7 mouse cellular contexts compared by ENCODE assay signal in the genomic region with DNA sequence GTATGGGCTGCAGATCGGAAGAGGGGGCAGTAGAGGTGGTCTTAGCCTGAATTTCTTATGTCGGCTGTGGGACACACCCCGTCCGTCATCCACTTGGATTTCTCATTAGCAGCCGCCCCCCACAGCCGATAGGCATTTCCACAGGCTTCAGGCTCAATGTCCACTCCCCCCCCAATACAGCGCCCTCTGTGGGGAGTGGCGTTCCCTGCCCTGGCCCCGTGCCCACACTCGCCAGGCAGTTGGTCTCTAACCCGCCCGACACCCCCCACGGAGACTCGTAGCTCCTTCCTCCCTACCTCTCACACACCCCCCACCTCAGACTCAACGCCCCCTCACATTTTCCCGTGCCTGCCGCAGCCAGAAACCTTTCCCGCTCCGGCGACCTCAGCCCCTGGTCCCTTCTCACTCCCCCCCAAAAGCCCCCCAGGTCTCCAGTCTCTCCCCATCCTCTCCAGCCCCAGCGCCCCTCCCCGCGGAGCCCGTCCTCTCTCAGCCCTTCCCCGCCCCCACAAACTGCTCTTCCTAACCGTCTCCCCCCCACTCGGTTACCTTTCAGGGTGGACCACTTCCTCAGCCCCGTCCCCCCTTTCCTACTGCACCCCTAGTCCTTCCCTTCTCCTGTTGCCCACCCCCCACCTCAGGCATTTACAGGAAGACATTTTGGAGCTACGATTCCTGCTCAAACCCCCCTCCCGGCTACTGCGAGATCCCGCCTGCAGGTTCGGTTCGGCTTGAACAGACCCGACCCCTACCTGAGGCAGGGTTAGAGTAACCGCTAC. TPM values are rescaled to one million over a fixed set of nuclear protein-coding genes. Genes with fewer than 3 reads are reported as not detected.
DNase-seq lines count a peak whose midpoint lies in the region; ATAC-seq lines count a peak whose summit lies in the region.

No protein-coding gene starts in this region.

- H3K36me3 ChIP-seq in intestine, embryonic 16.5 days (ENCODE audit: control insufficient read depth, insufficient read depth, low read length) = no peaks in the 10 kb centered on the region; the same call in 1 of the 2 replicates
- peaks cover 24% of the 10 kb centered on the region for H3K36me3 ChIP-seq in limb, embryonic 10.5 days
- peaks cover 25% of the 10 kb centered on the region for H3K36me3 ChIP-seq in midbrain, embryonic 10.5 days

- no peak overlapping the region for H3K27ac ChIP-seq in intestine, embryonic 16.5 days (ENCODE audit: low read length)
- H3K27ac ChIP-seq in limb, embryonic 10.5 days = peak overlapping the region; percentile 87
- H3K27ac ChIP-seq in midbrain, embryonic 10.5 days (replicated peaks) = peak overlapping the region; percentile 86

- H3K4me3 ChIP-seq in intestine, embryonic 16.5 days (ENCODE audit: low read length) = peak overlapping the region; percentile 60
- peak overlapping the region; percentile 63 for H3K4me3 ChIP-seq in limb, embryonic 10.5 days
- H3K4me3 ChIP-seq in midbrain, embryonic 10.5 days = peak overlapping the region; percentile 67

- peak overlapping the region; percentile 64 for H3K4me2 ChIP-seq in intestine, embryonic 16.5 days (ENCODE audit: low read depth, low read length)

- H3K9me3 ChIP-seq in intestine, embryonic 16.5 days (ENCODE audit: control insufficient read depth, low read length) = no peaks in the 10 kb centered on the region
- H3K9me3 ChIP-seq in limb, embryonic 10.5 days (replicated peaks) = no peaks in the 10 kb centered on the region
- no peaks in the 10 kb centered on the region for H3K9me3 ChIP-seq in midbrain, embryonic 10.5 days (replicated peaks)

- peak; percentile 44 for DNase-seq in adipocyte (ENCODE audit: low spot score)
- DNase-seq in cerebellum, postnatal 25 days = peak; percentile 54 to 81
- DNase-seq in gastrocnemius, postnatal 25 days = peak; percentile 41
- peak; percentile 38 for DNase-seq in limb, embryonic 10.5 days (ENCODE audit: low spot score)
- DNase-seq in midbrain, embryonic 10.5 days (ENCODE audit: low spot score) = peak; percentile 19
- peak; percentile 10 for DNase-seq in skeletal muscle tissue, adult 2 months (ENCODE audit: low read depth, low spot score)

- no peak; the same call in 1 of the 2 replicates for ATAC-seq in intestine, embryonic 16.5 days

- no peaks in the 10 kb centered on the region; the same call in 1 of the 2 replicates for H3K4me1 ChIP-seq in intestine, embryonic 16.5 days (ENCODE audit: control insufficient read depth, insufficient read depth, low read length)
- peaks cover 18% of the 10 kb centered on the region for H3K4me1 ChIP-seq in limb, embryonic 10.5 days
- peaks cover 19% of the 10 kb centered on the region for H3K4me1 ChIP-seq in midbrain, embryonic 10.5 days

- 19% methylated on average over 34 of the region's 36 CpGs for WGBS in intestine, embryonic 16.5 days
- WGBS in limb, embryonic 10.5 days = 19% methylated on average over 36 of the region's 36 CpGs
- WGBS in midbrain, embryonic 10.5 days = 27% methylated on average over 36 of the region's 36 CpGs

- peak overlapping the region; percentile 76 for H3K9ac ChIP-seq in intestine, embryonic 16.5 days (ENCODE audit: low read depth, low read length)

- H3K27me3 ChIP-seq in intestine, embryonic 16.5 days (replicated peaks; ENCODE audit: control insufficient read depth, insufficient read depth, low read length) = no peaks in the 10 kb centered on the region
- H3K27me3 ChIP-seq in limb, embryonic 10.5 days (ENCODE audit: low read depth, poor library complexity, severe bottlenecking) = peaks cover 91% of the 10 kb centered on the region
- H3K27me3 ChIP-seq in midbrain, embryonic 10.5 days (ENCODE audit: low read depth, poor library complexity, severe bottlenecking) = peaks cover 77% of the 10 kb centered on the region

RNA-seq across cellular contexts. Expression of gene Zmym3, which starts 1.5 kb away (rescaled TPM):
- total RNA-seq in gastrocnemius, postnatal 25 days (2021) = 1 to 10 TPM; 7.8 to 9.7 TPM
- 18.5 and 19.5 TPM in 2 replicates for polyA plus RNA-seq in intestine, embryonic 16.5 days (2015; fragmentation: Nextera tagmentation; extraction: Ambion mirVana)
- polyA plus RNA-seq in limb, embryonic 10.5 days (2016; fragmentation: Nextera tagmentation; extraction: Ambion mirVana) = 23.0 and 30.8 TPM in 2 replicates
- 16.6 and 22.3 TPM in 2 replicates for polyA plus RNA-seq in midbrain, embryonic 10.5 days (2016; fragmentation: Nextera tagmentation; extraction: Ambion mirVana)

RNA-seq across cellular contexts. Expression of gene Nono, which starts 10.0 kb away (rescaled TPM):
- 10 to 100 TPM; 40.4 to 46.1 TPM for total RNA-seq in gastrocnemius, postnatal 25 days (2021)
- polyA plus RNA-seq in intestine, embryonic 16.5 days (2015; fragmentation: Nextera tagmentation; extraction: Ambion mirVana) = 272 and 304 TPM in 2 replicates
- 627 and 644 TPM in 2 replicates for polyA plus RNA-seq in limb, embryonic 10.5 days (2016; fragmentation: Nextera tagmentation; extraction: Ambion mirVana)
- 618 and 658 TPM in 2 replicates for polyA plus RNA-seq in midbrain, embryonic 10.5 days (2016; fragmentation: Nextera tagmentation; extraction: Ambion mirVana)

RNA-seq across cellular contexts. Expression of gene Itgb1bp2, which starts 29.8 kb away (rescaled TPM):
- total RNA-seq in gastrocnemius, postnatal 25 days (2021) = 100 to 1,000 TPM; 228 to 250 TPM
- polyA plus RNA-seq in intestine, embryonic 16.5 days (2015; fragmentation: Nextera tagmentation; extraction: Ambion mirVana) = 1.3 TPM in 2 replicates
- polyA plus RNA-seq in limb, embryonic 10.5 days (2016; fragmentation: Nextera tagmentation; extraction: Ambion mirVana) = 2.2 and 2.9 TPM in 2 replicates
- polyA plus RNA-seq in midbrain, embryonic 10.5 days (2016; fragmentation: Nextera tagmentation; extraction: Ambion mirVana) = 2.3 and 2.7 TPM in 2 replicates

RNA-seq across cellular contexts. Expression of gene Gjb1, which starts 43.0 kb away (rescaled TPM):
- total RNA-seq in gastrocnemius, postnatal 25 days (2021) = under 1 TPM; 0.46 TPM
- 119 and 154 TPM in 2 replicates for polyA plus RNA-seq in intestine, embryonic 16.5 days (2015; fragmentation: Nextera tagmentation; extraction: Ambion mirVana)
- not detected in 2 replicates for polyA plus RNA-seq in limb, embryonic 10.5 days (2016; fragmentation: Nextera tagmentation; extraction: Ambion mirVana)
- not detected in 2 replicates for polyA plus RNA-seq in midbrain, embryonic 10.5 days (2016; fragmentation: Nextera tagmentation; extraction: Ambion mirVana)

Comparison
In these comparisons a context has a peak if more than half of its experiments do, and no peak if none do; other contexts are left out.
1. DNase-seq: peak in every context shown above with its lines; median percentile 68 in cerebellum, postnatal 25 days; 44 in adipocyte; 41 in gastrocnemius, postnatal 25 days; 38 in limb, embryonic 10.5 days; 19 in midbrain, embryonic 10.5 days; 10 in skeletal muscle tissue, adult 2 months.